Mouse (Mus musculus): Measurements from ENCODE around the gene Slc22a14.
A peak's percentile ranks its signal among the peaks of the same experiment; 100 is the strongest.
"Not testable (repeated sequence)": the region's sequence is repeated elsewhere in the genome, so short reads cannot be mapped to it uniquely, and the experiment has no call there.

The Slc22a14 gene

GRCm38 (mm10) chr9:119260825-119261224 lies 104.5 kb downstream of the Slc22a14 start:
- no peak for DNase-seq (ENCODE audit: low spot score in 2 of 2)

GRCm38 (mm10) chr9:119258785-119259184 lies 106.6 kb downstream of the Slc22a14 start:
- no peak for DNase-seq (ENCODE audit: low spot score in 2 of 2)

DNA sequence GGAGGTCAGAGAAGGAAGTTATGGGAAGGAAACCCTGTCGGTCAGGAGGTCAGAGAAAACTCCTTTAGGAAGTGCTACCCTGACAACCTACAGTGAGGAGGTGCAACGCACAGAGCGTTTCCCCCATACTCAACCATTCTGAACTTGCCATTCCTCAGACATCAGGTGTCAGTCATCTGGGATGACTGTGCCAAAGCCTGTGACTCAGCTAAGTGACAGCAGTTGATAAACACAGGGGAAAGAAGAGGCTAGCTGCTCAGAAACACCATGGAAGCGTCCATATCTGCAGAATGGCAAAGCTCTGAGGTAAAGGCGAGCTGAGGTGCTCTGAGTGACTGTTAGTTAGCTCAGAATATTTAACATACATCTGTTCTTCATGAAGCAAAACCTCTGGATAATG lies 107.2 kb downstream of the Slc22a14 start:
- DNase-seq (ENCODE audit: low spot score in 2 of 2), result no peak

- no peak for DNase-seq (ENCODE audit: low spot score in 2 of 2)
These were observed 109.2 kb downstream of the Slc22a14 start for GRCm38 (mm10) chr9:119256161-119256560.

DNA sequence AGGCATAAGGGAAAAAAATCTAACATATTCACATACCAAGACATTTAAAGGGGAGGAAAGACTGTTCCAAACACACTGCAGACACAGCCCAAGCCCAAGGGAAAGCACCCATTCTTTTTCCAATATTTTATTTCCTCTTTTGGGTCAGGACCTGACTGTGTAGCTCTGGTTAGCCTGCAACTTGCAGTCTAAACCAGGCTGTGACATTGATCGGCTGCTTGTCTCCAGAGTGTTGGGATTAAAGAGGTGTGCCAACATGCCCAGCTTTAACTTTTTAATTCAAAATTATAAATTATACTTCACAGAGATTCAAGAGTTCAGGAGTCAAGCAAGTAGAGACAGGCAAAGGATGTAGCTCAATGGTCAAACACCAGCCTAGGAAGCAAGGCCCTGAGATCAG lies 110.3 kb downstream of the Slc22a14 start:
- no peak for DNase-seq (ENCODE audit: low spot score in 2 of 2)

- no peak for DNase-seq (ENCODE audit: low spot score in 2 of 2)
These were observed 111.2 kb downstream of the Slc22a14 start for GRCm38 (mm10) chr9:119254187-119254586.

- DNase-seq (ENCODE audit: low spot score in 2 of 2), result no peak
These were observed 117.4 kb downstream of the Slc22a14 start for GRCm38 (mm10) chr9:119247996-119248395.

- peak in 1 of 2 experiments; percentile 37 for DNase-seq (ENCODE audit: low spot score in 2 of 2)
These were observed 118.5 kb downstream of the Slc22a14 start for GRCm38 (mm10) chr9:119246826-119247225.

DNA sequence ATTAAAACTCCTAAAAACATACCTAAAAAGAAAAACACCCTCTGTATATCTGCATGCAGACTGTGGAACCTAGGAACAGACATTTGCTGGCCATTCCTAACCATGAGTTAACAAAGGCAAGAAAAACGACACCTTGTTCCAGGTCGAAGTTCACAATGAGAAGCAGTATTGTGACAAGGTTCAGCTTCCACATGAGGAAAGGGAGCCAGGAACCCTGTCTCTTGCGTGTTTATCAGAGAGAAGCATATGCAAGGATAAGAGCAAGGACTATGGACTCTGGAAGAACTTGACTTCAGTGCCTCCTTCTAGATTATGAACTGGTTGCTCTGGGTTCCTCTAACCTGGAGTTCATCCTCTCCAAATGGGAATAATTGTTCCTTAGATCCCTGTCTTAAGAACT lies 121.4 kb downstream of the Slc22a14 start:
- DNase-seq (ENCODE audit: low spot score in 2 of 2), result no peak

DNA sequence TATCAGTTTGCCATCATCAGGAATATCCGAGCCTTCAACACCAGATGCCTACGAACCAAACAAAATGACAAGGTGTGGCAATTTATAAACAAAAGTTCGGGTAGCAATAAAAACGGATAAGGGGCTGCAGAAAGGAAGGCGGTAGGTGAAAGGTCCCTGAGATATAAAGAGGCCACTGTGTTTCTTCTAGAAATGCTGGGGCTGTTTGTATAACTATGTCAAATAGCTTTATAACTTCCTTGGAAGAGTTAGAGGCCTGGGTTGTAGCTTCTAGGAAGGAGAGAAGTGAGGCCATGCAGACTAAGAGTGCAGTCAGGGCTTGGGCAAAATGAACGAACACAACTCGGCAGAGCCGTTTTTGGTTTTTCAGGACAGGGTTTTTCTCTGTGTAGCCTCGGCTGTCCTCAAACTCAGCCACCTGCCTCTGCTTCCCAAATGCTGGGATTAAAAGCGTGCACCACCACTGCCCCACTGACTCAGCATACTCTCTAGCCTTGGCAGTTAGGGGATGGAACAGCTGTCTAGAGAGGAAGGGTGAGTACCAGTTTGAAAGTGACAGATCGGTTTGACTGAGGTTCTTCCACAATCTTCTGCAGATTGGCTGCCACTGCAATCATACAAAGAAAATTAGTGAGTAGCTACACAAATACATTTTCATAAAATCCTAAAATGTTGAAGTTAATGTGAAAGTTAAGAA lies 124.0 kb downstream of the Slc22a14 start:
- no peak for DNase-seq (ENCODE audit: low spot score in 2 of 2)

DNA sequence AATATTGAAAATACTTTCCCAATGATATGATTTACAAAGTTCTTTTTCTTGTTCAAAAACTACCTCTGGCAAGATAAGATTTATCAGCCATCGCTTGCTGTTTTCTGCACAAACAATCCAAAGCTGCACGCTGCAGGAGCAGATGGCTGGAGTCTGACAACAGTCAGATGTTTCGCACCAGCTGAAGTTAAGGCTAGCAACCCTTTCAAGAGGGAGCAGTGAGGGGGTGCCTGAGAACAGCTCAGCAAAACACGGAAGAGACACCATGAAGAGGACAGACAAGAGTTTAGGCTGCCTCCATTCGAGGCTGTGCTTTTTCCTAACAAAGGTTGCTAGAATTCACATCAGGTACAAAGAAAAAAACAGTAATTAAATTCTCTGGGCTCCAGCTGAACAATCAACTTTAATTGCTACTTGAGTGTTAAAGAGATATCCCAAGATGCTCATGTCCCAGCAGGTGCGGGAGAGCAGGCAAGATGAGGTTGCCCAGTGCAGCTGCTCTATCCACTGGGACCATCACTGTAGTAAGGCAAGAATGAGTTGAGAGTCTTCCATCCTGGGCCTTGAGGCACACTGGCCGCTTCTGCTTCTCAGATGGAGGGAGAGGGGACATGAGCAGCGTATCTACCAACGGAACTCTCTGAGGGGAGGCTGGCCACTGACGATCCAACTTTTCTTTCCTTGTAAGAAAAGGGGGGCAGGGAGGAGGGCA lies 124.9 kb downstream of the Slc22a14 start:
- DNase-seq (ENCODE audit: low spot score in 2 of 2), result no peak

DNA sequence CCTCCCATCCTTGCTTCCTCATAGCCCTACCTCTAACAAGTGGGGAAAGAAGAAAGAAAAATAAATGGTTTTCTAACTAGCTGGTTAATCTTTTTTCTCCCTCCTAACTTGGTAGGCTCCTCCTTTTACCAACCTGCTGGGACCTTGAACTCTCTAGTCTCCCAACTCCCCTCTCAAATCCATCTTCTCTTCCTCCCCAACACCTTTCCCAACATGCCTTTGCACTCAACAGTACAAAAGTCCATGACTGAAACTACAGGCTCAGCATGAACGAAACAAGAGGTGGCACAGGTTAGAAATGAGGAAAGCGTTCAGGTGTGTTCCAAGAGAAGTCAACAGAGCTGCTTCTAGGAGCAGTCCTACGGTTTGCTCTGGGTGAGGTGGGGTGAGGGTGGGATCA lies 126.1 kb downstream of the Slc22a14 start:
- no peak for DNase-seq (ENCODE audit: low spot score in 2 of 2)

DNA sequence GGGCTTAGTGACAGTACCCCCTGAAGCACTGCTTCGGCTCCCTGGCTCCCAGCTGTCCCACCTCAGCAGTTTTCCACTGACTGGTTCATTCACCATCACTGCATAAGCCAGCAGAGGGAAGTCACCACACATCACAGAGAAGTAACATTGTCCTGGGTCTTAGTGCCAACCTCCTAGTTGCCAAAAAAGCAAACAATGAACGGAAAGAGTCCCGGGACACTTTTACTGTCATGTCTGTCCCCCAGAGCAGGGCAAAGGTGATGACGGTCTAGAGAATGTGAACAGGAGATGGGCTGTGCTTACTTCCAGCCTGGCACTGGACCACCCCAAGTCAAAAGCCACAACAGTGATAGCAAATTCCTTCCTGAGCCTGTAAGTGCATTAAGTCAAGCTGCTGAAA lies 126.6 kb downstream of the Slc22a14 start:
- DNase-seq (ENCODE audit: low spot score in 2 of 2), result no peak

DNA sequence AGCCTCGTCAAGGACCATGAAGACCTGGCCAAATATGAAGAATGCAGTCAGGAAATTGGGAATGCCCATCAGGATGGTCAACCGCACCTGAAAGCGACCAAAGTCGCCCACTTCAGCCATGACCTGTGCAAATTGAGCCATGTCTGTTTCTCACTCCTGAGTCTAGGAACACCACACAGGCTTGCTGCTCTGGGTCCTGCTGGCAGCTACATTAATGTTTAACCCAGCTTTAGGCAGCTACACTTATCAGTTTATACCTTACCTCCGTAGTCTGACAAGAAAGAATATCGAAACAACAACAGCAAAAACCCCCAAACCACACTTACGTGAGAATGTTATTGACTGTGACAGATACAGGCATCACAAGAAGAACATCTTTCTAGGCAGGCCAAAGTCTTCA lies 133.8 kb downstream of the Slc22a14 start:
- DNase-seq (ENCODE audit: low spot score in 2 of 2), result no peak

GRCm38 (mm10) chr9:119230829-119231228 lies 134.5 kb downstream of the Slc22a14 start:
- no peak for DNase-seq (ENCODE audit: low spot score in 2 of 2)

GRCm38 (mm10) chr9:119220249-119220648 lies 145.1 kb downstream of the Slc22a14 start:
- DNase-seq (ENCODE audit: low spot score in 2 of 2), result no peak

DNA sequence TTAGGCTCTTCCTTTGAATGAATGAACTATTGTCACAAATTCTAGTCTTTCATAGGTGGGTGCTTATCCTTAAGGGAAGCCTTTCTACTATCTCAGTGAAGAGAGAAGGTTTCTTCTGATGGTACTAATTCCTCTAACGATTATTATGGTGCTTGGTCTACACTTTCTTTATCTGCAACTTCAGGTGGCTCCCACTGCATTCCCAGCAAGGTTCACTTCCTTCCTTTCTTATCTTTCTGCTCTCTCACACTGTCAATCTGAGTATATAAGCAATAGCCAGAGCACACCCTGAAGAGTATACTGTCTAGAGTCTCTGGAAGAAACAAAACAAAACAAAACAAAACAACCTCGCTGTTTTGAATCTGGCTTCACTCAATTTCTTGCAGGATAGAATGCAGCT lies 145.7 kb downstream of the Slc22a14 start:
- DNase-seq (ENCODE audit: low spot score in 2 of 2), result no peak

GRCm38 (mm10) chr9:119215341-119215740 lies 150.0 kb downstream of the Slc22a14 start:
- DNase-seq (ENCODE audit: low spot score in 2 of 2), result not testable (repeated sequence)

- DNase-seq (ENCODE audit: low spot score in 2 of 2), result no peak
These were observed 150.8 kb downstream of the Slc22a14 start for GRCm38 (mm10) chr9:119214601-119215000.

DNA sequence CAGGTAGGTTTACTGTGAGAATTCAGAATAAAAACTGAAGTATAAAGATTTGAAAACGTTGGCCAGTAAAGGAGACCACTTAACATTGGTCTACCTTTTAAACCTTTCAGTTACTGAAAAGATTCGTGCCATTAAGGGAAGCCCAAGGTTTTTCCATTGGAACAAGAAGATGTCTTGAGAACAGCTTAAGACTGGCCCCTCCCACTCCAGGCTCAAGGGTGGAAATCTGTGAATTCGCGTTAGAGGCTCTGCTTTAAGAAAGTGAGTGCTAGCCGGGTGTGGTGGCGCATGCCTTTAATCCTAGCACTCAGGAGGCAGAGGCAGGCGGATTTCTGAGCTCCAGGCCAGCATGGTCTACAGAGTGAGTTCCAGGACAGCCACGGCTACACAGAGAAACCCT lies 152.4 kb downstream of the Slc22a14 start:
- DNase-seq (ENCODE audit: low spot score in 2 of 2), result no peak

- DNase-seq (ENCODE audit: low spot score in 2 of 2), result no peak
These were observed 156.4 kb downstream of the Slc22a14 start, which contains the start of gene Slc22a13 for GRCm38 (mm10) chr9:119208998-119209397. Gene Slc22a13 (minus strand): TSS chr9:119209098.

- DNase-seq (ENCODE audit: low spot score in 2 of 2), result no peak
These were observed 158.2 kb downstream of the Slc22a14 start for GRCm38 (mm10) chr9:119207113-119207512.

DNA sequence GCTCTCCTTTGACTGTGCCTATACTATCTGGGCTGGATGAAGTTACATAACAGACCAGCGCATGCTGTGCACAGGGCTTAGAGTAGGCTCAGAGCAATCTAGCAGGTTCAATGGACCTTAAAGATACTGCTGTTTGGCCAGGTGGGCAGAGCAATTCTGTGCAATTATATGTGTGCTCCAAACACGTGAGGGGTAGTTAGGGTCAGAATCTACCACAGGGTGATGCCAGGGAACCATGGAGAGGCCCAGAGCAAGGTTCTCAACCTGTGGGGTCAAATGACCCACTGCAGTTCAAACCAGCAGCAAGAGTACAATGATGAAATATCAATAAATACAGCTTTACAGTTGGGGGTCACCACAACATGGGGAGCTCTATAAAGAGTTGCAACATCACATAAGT lies 158.7 kb downstream of the Slc22a14 start:
- DNase-seq (ENCODE audit: low spot score in 2 of 2), result no peak
